Mouse (Mus musculus) lung, adult 2 months (tissue): ENCODE measurements around the gene Lypd4.
"Not testable (repeated sequence)": the region's sequence is repeated elsewhere in the genome, so short reads cannot be mapped to it uniquely, and the experiment has no call there.

Source experiments
- CTCF ChIP-seq: fragments of 200-500 bp; IDR thresholded peaks from 2 replicates; pipeline ENCODE4 v1.5.1; 2011; ENCODE audit warnings: mild to moderate bottlenecking, low read length, control low read depth; ENCODE audit not compliant: insufficient read depth
- POLR2A ChIP-seq: fragments of 200-500 bp; IDR thresholded peaks from 2 replicates; pipeline ENCODE4 v1.6.1; 2011; ENCODE audit warnings: low read depth, mild to moderate bottlenecking, control low read depth, low read length, borderline replicate concordance; ENCODE audit errors: extremely low read depth

- not testable (repeated sequence) for TF ChIP-seq POLR2A, CTCF
These were observed 26.0 kb upstream of the Lypd4 start for GRCm38 (mm10) chr7:24895749-24896148.
